Mouse (Mus musculus) heart, adult 8-10 months (tissue): ENCODE results near the gene Itch. TPM values are rescaled to one million over a fixed set of nuclear protein-coding genes. Genes with fewer than 3 reads are reported as not detected.

Experiments
- total RNA-seq, 4 experiments: library from RNA; stranded (reverse); gene quantifications; 2 replicates each; pipeline ENCODE4 v1.2.4; 2022

The Itch gene
- total RNA-seq, 4 experiments from 2014 or later: 25.2 to 27.8 (median 26.0) TPM

Other genes starting within 250 kb of the Itch start
- 10 to 100 TPM; 54.7 to 61.0 (median 55.7) TPM for gene Eif2s2, start 240.6 kb upstream of the Itch start, total RNA-seq
- gene Gm14226, start 115.2 kb upstream of the Itch start, total RNA-seq: under 1 TPM in 3 of 4 experiments, not detected in 1; 0.17 to 0.25 (median 0.22) TPM
- 10 to 100 TPM; 13.0 to 14.9 (median 14.1) TPM for gene Ahcy, start 59.0 kb upstream of the Itch start, total RNA-seq
- 100 to 1,000 TPM; 143 to 184 (median 165) TPM for gene Dynlrb1, start 103.0 kb downstream of the Itch start, total RNA-seq
- gene Map1lc3a, start 142.8 kb downstream of the Itch start, total RNA-seq: 100 to 1,000 TPM; 780 to 845 (median 813) TPM
- 10 to 100 TPM; 25.0 to 28.0 (median 26.5) TPM for gene Pigu, start 223.9 kb downstream of the Itch start, total RNA-seq
- 100 to 1,000 TPM; 452 to 522 (median 499) TPM for gene Trp53inp2, start 247.6 kb downstream of the Itch start, total RNA-seq